Mouse (Mus musculus) small intestine, adult 2 months (tissue): ENCODE measurements at regions not wholly inside any gene's neighbourhood (a gene's known extent, or its start where the extent isn't known, plus 50 kb on each side); places are given as distances from the start of the nearest gene placed in this dataset.

ENCODE experiments used
- H3K27ac ChIP-seq: fragments of 200-500 bp; 2 replicates; pipeline ENCODE4 v1.5.1; 2012; ENCODE audit warnings: low read depth, low read length, control low read depth, inconsistent platforms; ENCODE audit not compliant: insufficient read depth
- H3K27me3 ChIP-seq: fragments of 200-500 bp; 2 replicates; pipeline ENCODE4 v1.6.1; 2012; ENCODE audit warnings: mild to moderate bottlenecking, moderate library complexity, low read length, inconsistent platforms; ENCODE audit not compliant: control insufficient read depth, insufficient read depth
- H3K36me3 ChIP-seq: fragments of 200-500 bp; 2 replicates; pipeline ENCODE4 v1.6.1; 2012; ENCODE audit warnings: mild to moderate bottlenecking, low read length, control low read depth, inconsistent platforms; ENCODE audit not compliant: control insufficient read depth, insufficient read depth
- H3K4me1 ChIP-seq: fragments of 200-500 bp; 2 replicates; pipeline ENCODE4 v1.6.1; 2012; ENCODE audit warnings: low read length, inconsistent platforms, mixed read lengths; ENCODE audit not compliant: control insufficient read depth, insufficient read depth, insufficient read length
- H3K4me3 ChIP-seq: fragments of 200-500 bp; 2 replicates; pipeline ENCODE4 v1.5.1; 2012; ENCODE audit warnings: low read depth, mild to moderate bottlenecking, control low read depth, inconsistent platforms, low read length, moderate library complexity
- CTCF ChIP-seq: fragments of 200-500 bp; IDR thresholded peaks from 2 replicates; pipeline ENCODE4 v1.5.1; 2012; ENCODE audit warnings: low read depth, mild to moderate bottlenecking, control low read depth, inconsistent platforms, low read length, moderate library complexity, mixed read lengths; ENCODE audit not compliant: insufficient replicate concordance, insufficient read length; ENCODE audit errors: extremely low read depth
- POLR2A ChIP-seq: fragments of 200-500 bp; IDR thresholded peaks from 2 replicates; pipeline ENCODE4 v1.6.1; 2012; ENCODE audit warnings: low read depth, mild to moderate bottlenecking, control low read depth, inconsistent platforms, low read length, moderate library complexity
- WGBS: fragments of 180-500 bp; shearing (Covaris S2); methylation state at CpG from one replicate; pipeline ENCODE4 v1.1.7; 2018; 5-methylcytosine and 5-hydroxymethylcytosine counted together

GRCm38 (mm10) chr10:22978442-22978841, 158.5 kb upstream of the Tcf21 start:
- no peaks in the 10 kb centered on the region for H3K4me1 ChIP-seq
- TF ChIP-seq POLR2A = no peak
- no peak for TF ChIP-seq CTCF
- H3K27me3 ChIP-seq = no peaks in the 10 kb centered on the region
- no peaks in the 10 kb centered on the region for H3K36me3 ChIP-seq
- WGBS = 83% methylated on average over 7 of the region's 7 CpGs
- H3K4me3 ChIP-seq = no peak overlapping the region
- no peak overlapping the region for H3K27ac ChIP-seq

DNA sequence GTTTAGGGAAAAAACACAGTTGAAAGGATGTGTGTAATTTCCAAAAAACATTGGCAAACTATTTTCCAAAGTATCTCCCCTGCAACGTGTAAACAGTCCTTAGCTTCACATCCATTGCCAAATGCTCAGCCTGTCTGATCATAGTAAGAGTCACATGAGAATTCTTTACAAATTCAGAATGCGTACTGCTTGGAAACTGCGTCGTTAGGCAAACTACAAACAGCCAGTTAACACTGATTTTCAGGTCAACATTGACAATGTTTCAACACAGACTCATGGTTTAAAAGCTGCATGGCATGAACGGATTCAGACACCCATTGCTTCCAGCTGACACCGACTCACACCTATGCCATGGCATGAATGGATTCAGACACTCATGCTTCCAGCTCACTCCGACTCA, 137.0 kb upstream of the Tcf21 start:
- Histone ChIP-seq H3K4me1 (no peaks in the 10 kb centered on the region), H3K27ac (no peak overlapping the region), H3K27me3 (no peaks in the 10 kb centered on the region), H3K4me3 (no peak overlapping the region), H3K36me3 (no peaks in the 10 kb centered on the region)
- TF ChIP-seq CTCF = no peak
- TF ChIP-seq POLR2A = no peak
- WGBS = 79% methylated on average over 7 of the region's 7 CpGs

DNA sequence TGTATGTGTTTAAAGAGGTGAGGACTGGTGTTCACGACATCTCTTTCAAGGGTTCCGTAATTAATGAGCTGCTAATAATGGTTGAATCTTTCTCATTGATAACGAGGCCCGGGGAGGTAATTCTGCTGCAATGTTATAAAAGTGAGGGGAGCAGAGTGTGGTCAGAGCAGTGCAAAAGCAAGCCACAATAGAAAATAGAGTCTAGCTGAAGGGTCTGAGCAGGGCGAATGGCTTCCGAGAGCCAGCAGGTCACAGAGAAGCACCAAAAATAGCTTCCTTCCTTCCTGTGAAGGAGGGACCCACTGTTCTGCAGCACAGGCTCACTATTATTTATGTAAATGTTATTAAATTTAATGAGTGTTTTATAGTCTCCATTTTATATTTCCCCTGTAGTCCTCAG, 133.3 kb upstream of the Tcf21 start:
- Histone ChIP-seq H3K4me1 (no peaks in the 10 kb centered on the region), H3K4me3 (no peak overlapping the region), H3K27ac (no peak overlapping the region), H3K36me3 (no peaks in the 10 kb centered on the region), H3K27me3 (no peaks in the 10 kb centered on the region)
- TF ChIP-seq POLR2A = no peak
- TF ChIP-seq CTCF = no peak
- 62% methylated on average over 6 of the region's 6 CpGs for WGBS

GRCm38 (mm10) chr10:22944247-22944646, 124.3 kb upstream of the Tcf21 start:
- H3K4me3 ChIP-seq = no peak overlapping the region
- H3K27me3 ChIP-seq = no peaks in the 10 kb centered on the region
- no peaks in the 10 kb centered on the region for H3K4me1 ChIP-seq
- H3K36me3 ChIP-seq = no peaks in the 10 kb centered on the region
- H3K27ac ChIP-seq = no peak overlapping the region
- no peak for TF ChIP-seq POLR2A
- no peak for TF ChIP-seq CTCF
- WGBS = 92% methylated on average over 1 of the region's 1 CpGs

DNA sequence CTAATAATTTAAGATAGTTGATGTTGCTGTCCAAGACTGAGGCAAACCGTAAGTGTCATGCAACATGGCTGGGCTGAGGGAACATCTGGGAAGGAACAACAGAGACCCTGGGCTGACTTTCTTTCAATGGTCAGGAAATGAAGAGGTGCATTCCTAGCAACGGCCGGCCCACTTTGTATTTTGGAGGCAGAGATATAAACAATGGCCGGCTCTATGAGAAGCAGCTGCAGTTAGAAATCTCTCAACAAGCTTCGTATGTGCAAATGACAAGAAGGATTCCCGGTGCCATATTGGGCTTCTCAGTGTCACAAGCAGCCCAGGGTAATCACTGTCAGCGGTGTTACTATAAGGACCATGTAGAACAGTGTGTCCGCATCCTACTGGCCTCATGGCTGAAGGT, 108.0 kb upstream of the Tcf21 start:
- WGBS = 82% methylated on average over 8 of the region's 8 CpGs
- Histone ChIP-seq H3K27ac (no peak overlapping the region), H3K4me3 (no peak overlapping the region), H3K27me3 (no peaks in the 10 kb centered on the region), H3K4me1 (no peaks in the 10 kb centered on the region), H3K36me3 (no peaks in the 10 kb centered on the region)
- TF ChIP-seq CTCF (no peak), POLR2A (no peak)

DNA sequence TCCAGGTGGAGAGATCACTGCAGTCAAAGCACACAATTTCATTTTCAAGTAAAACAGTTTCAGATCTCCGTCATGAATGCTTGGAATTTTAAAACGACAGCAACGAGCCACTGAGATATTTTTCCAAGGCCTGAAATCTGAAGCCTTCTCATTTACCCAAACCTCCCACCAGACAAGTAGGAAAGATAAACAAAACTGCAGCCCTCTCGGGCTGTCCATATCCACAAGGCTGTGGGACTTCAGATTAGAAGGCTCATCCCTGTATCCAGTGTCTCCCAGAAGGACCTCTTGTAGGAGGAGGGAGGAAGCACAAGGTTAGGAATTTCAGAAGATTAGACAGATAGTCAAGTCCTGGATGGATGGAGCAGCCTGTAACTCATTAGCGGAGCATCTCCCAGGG, 106.1 kb upstream of the Tcf21 start:
- Histone ChIP-seq H3K27me3 (no peaks in the 10 kb centered on the region), H3K27ac (no peak overlapping the region), H3K36me3 (no peaks in the 10 kb centered on the region), H3K4me3 (no peak overlapping the region), H3K4me1 (no peaks in the 10 kb centered on the region)
- WGBS = 27% methylated on average over 5 of the region's 5 CpGs
- TF ChIP-seq CTCF (no peak), POLR2A (no peak)

GRCm38 (mm10) chr10:22921035-22921965, 101.3 kb upstream of the Tcf21 start:
- no peak for TF ChIP-seq CTCF
- TF ChIP-seq POLR2A = no peak
- Histone ChIP-seq H3K36me3 (no peaks in the 10 kb centered on the region), H3K4me3 (no peak overlapping the region), H3K27ac (no peak overlapping the region), H3K4me1 (no peaks in the 10 kb centered on the region), H3K27me3 (no peaks in the 10 kb centered on the region)
- 65% methylated on average over 11 of the region's 11 CpGs for WGBS

DNA sequence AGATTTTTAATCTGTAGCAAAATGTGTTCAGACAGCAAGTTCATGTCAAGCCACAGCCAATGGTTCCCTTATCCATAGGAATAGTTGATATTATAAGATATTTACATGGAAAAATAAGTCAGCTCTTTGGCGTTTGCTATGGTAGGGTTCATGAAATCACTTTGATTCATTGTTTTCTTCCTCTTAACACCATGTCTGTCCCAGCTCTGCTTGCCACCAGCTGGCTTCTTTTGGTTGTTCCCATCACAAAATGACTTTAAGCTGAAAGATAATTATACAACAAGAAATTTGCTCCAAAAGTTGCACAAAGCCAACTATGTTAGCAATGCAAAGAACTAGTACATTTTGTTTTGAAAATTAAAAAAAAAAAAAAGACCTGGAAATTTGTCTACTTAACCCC, 99.9 kb upstream of the Tcf21 start:
- Histone ChIP-seq H3K4me1 (no peaks in the 10 kb centered on the region), H3K36me3 (no peaks in the 10 kb centered on the region), H3K27ac (no peak overlapping the region), H3K4me3 (no peak overlapping the region), H3K27me3 (no peaks in the 10 kb centered on the region)
- WGBS = 84% methylated on average over 1 of the region's 1 CpGs
- TF ChIP-seq CTCF (no peak), POLR2A (no peak)
